Comparison of ENCODE assay signal across 8 mouse cellular contexts in genomic region chr13:21173072-21173471, GRCm38 (mm10). TPM values are rescaled to one million over a fixed set of nuclear protein-coding genes. Genes with fewer than 3 reads are reported as not detected.
DNase-seq lines count a peak whose midpoint lies in the region; ATAC-seq and TF ChIP-seq lines count a peak whose summit lies in the region.

No protein-coding gene starts in this region.

- DNase-seq in adrenal gland, postnatal 14 days = peak; percentile 94
- DNase-seq in embryonic facial prominence, embryonic 14.5 days (ENCODE audit: low spot score) = peak; percentile 97
- DNase-seq in heart, embryonic 10.5 days (ENCODE audit: low spot score) = peak; percentile 93
- peak; percentile 82 for DNase-seq in urinary bladder, postnatal 25 days (ENCODE audit: low spot score)

- H3K4me3 ChIP-seq in C2C12 (ENCODE audit: insufficient read depth, poor library complexity, severe bottlenecking) = peak overlapping the region; percentile 7
- H3K4me3 ChIP-seq in embryonic facial prominence, embryonic 14.5 days (ENCODE audit: low read depth, low read length) = peak overlapping the region; percentile 54
- peak overlapping the region; percentile 71 for H3K4me3 ChIP-seq in heart, embryonic 10.5 days
- H3K4me3 ChIP-seq in kidney, embryonic 15.5 days (replicated peaks) = peak overlapping the region; percentile 63
- peak overlapping the region; percentile 64 for H3K4me3 ChIP-seq in liver, embryonic 12.5 days
- peak overlapping the region; percentile 32 for H3K4me3 ChIP-seq in neural tube, embryonic 12.5 days

- H3K27ac ChIP-seq in embryonic facial prominence, embryonic 14.5 days (replicated peaks; ENCODE audit: low read depth, low read length) = peak overlapping the region; percentile 67
- peak overlapping the region; percentile 70 for H3K27ac ChIP-seq in heart, embryonic 10.5 days
- peak overlapping the region; percentile 77 for H3K27ac ChIP-seq in kidney, embryonic 15.5 days
- peak overlapping the region; percentile 53; the same call in 1 of the 2 replicates for H3K27ac ChIP-seq in liver, embryonic 12.5 days
- no peak overlapping the region for H3K27ac ChIP-seq in neural tube, embryonic 12.5 days

- peak overlapping the region; percentile 47 for H3K9ac ChIP-seq in embryonic facial prominence, embryonic 14.5 days (ENCODE audit: low read depth, low read length)
- peak overlapping the region; percentile 35; the same call in 1 of the 2 replicates for H3K9ac ChIP-seq in kidney, embryonic 15.5 days
- H3K9ac ChIP-seq in liver, embryonic 12.5 days = peak overlapping the region; percentile 68
- H3K9ac ChIP-seq in neural tube, embryonic 12.5 days = 0 out of 2 replicates have a peak overlapping the region, but pooled peaks have one; percentile 13

- H3K9me3 ChIP-seq in embryonic facial prominence, embryonic 14.5 days (ENCODE audit: control insufficient read depth, low read length) = no peaks in the 10 kb centered on the region
- H3K9me3 ChIP-seq in heart, embryonic 10.5 days = no peaks in the 10 kb centered on the region
- no peaks in the 10 kb centered on the region for H3K9me3 ChIP-seq in kidney, embryonic 15.5 days (replicated peaks)
- H3K9me3 ChIP-seq in liver, embryonic 12.5 days (replicated peaks) = no peaks in the 10 kb centered on the region
- no peaks in the 10 kb centered on the region for H3K9me3 ChIP-seq in neural tube, embryonic 12.5 days

- H3K36me3 ChIP-seq in C2C12 (ENCODE audit: control insufficient read depth, insufficient read depth) = no peaks in the 10 kb centered on the region
- H3K36me3 ChIP-seq in embryonic facial prominence, embryonic 14.5 days (ENCODE audit: control insufficient read depth, insufficient read depth, low read length) = no peaks in the 10 kb centered on the region
- H3K36me3 ChIP-seq in heart, embryonic 10.5 days = no peaks in the 10 kb centered on the region
- no peaks in the 10 kb centered on the region for H3K36me3 ChIP-seq in kidney, embryonic 15.5 days
- no peaks in the 10 kb centered on the region for H3K36me3 ChIP-seq in liver, embryonic 12.5 days
- no peaks in the 10 kb centered on the region for H3K36me3 ChIP-seq in neural tube, embryonic 12.5 days

- no peak for TF ChIP-seq CTCF in C2C12 (IDR thresholded peaks at IDR 0.05; ENCODE audit: control insufficient read depth, insufficient read depth, insufficient read length)

- WGBS in embryonic facial prominence, embryonic 14.5 days = under 1% methylated on average over 11 of the region's 11 CpGs
- WGBS in heart, embryonic 10.5 days = under 1% methylated on average over 11 of the region's 11 CpGs
- under 1% methylated on average over 11 of the region's 11 CpGs for WGBS in kidney, embryonic 15.5 days
- WGBS in liver, embryonic 12.5 days (ENCODE audit: insufficient replicate concordance) = under 1% methylated on average over 11 of the region's 11 CpGs
- WGBS in neural tube, embryonic 12.5 days = under 1% methylated on average over 11 of the region's 11 CpGs

- ATAC-seq in embryonic facial prominence, embryonic 14.5 days (ENCODE audit: low read depth) = peak; percentile 64
- ATAC-seq in kidney, embryonic 15.5 days (replicated peaks; ENCODE audit: low FRiP score) = peak; percentile 68
- ATAC-seq in liver, embryonic 12.5 days = no peak
- ATAC-seq in neural tube, embryonic 12.5 days (ENCODE audit: low FRiP score, low read depth) = no peak

- H3K79me3 ChIP-seq in C2C12 (ENCODE audit: low read depth) = no peaks in the 10 kb centered on the region

- no peaks in the 10 kb centered on the region for H3K27me3 ChIP-seq in C2C12 (ENCODE audit: control insufficient read depth, insufficient read depth, insufficient read length)
- no peaks in the 10 kb centered on the region for H3K27me3 ChIP-seq in embryonic facial prominence, embryonic 14.5 days (replicated peaks; ENCODE audit: control insufficient read depth, insufficient read depth, low read length)
- no peaks in the 10 kb centered on the region for H3K27me3 ChIP-seq in heart, embryonic 10.5 days (ENCODE audit: insufficient read depth, poor library complexity, severe bottlenecking)
- no peaks in the 10 kb centered on the region for H3K27me3 ChIP-seq in kidney, embryonic 15.5 days
- peaks cover 3% of the 10 kb centered on the region; the same call in 1 of the 2 replicates for H3K27me3 ChIP-seq in liver, embryonic 12.5 days (replicated peaks)
- H3K27me3 ChIP-seq in neural tube, embryonic 12.5 days (replicated peaks) = no peaks in the 10 kb centered on the region

- H3K4me1 ChIP-seq in embryonic facial prominence, embryonic 14.5 days (ENCODE audit: control insufficient read depth, insufficient read depth, low read length) = no peaks in the 10 kb centered on the region
- peaks cover 9% of the 10 kb centered on the region; the same call in 1 of the 2 replicates for H3K4me1 ChIP-seq in heart, embryonic 10.5 days
- peaks cover 26% of the 10 kb centered on the region for H3K4me1 ChIP-seq in kidney, embryonic 15.5 days
- H3K4me1 ChIP-seq in liver, embryonic 12.5 days = peaks cover 41% of the 10 kb centered on the region
- H3K4me1 ChIP-seq in neural tube, embryonic 12.5 days = peaks cover 9% of the 10 kb centered on the region

- peak overlapping the region; percentile 54 for H3ac ChIP-seq in C2C12 (ENCODE audit: control insufficient read depth, insufficient read length, low read depth)

- peak overlapping the region; percentile 97 for H3K4me2 ChIP-seq in embryonic facial prominence, embryonic 14.5 days (ENCODE audit: low read depth, low read length)
- peak overlapping the region; percentile 64 for H3K4me2 ChIP-seq in kidney, embryonic 15.5 days
- H3K4me2 ChIP-seq in liver, embryonic 12.5 days = peak overlapping the region; percentile 93
- peak overlapping the region; percentile 65 for H3K4me2 ChIP-seq in neural tube, embryonic 12.5 days (replicated peaks)

- H3K79me2 ChIP-seq in C2C12 (ENCODE audit: control insufficient read depth, insufficient read depth) = no peaks in the 10 kb centered on the region

TF ChIP-seq in C2C12, 6 proteins besides CTCF, POLR2A, EP300 and RAD21:
- TF ChIP-seq USF1 (IDR thresholded peaks at IDR 0.05; ENCODE audit: low read depth) = no peak
- peak; percentile 62 for TF ChIP-seq MYOD1 (IDR thresholded peaks at IDR 0.05; ENCODE audit: control insufficient read depth, insufficient read length, low read depth)

RNA-seq across cellular contexts. Expression of gene Trim27, which starts 6.2 kb away (rescaled TPM):
- 105 TPM for polyA plus RNA-seq in C2C12 (2012; fragmentation: generic; extraction: Trizol)
- 51.5 and 56.3 TPM in 2 replicates for total RNA-seq in adrenal gland, postnatal 14 days (2021)
- polyA plus RNA-seq in embryonic facial prominence, embryonic 14.5 days (2014; fragmentation: Nextera tagmentation; extraction: Ambion mirVana) = 111 and 127 TPM in 2 replicates
- 108 and 152 TPM in 2 replicates for polyA plus RNA-seq in heart, embryonic 10.5 days (2016; fragmentation: Nextera tagmentation; extraction: Ambion mirVana)
- polyA plus RNA-seq in kidney, embryonic 15.5 days (2015; fragmentation: Nextera tagmentation; extraction: Ambion mirVana) = 136 and 139 TPM in 2 replicates
- 129 and 132 TPM in 2 replicates for polyA plus RNA-seq in liver, embryonic 12.5 days (2016; fragmentation: Nextera tagmentation; extraction: Ambion mirVana)
- 124 and 125 TPM in 2 replicates for polyA plus RNA-seq in neural tube, embryonic 12.5 days (2016; fragmentation: Nextera tagmentation; extraction: Ambion mirVana)

RNA-seq across cellular contexts. Expression of gene Olfr1368, which starts 27.4 kb away (rescaled TPM):
- not detected for polyA plus RNA-seq in C2C12 (2012; fragmentation: generic; extraction: Trizol)
- not detected in 2 replicates for total RNA-seq in adrenal gland, postnatal 14 days (2021)
- not detected in 2 replicates for polyA plus RNA-seq in embryonic facial prominence, embryonic 14.5 days (2014; fragmentation: Nextera tagmentation; extraction: Ambion mirVana)
- polyA plus RNA-seq in heart, embryonic 10.5 days (2016; fragmentation: Nextera tagmentation; extraction: Ambion mirVana) = not detected in 2 replicates
- polyA plus RNA-seq in kidney, embryonic 15.5 days (2015; fragmentation: Nextera tagmentation; extraction: Ambion mirVana) = not detected in 2 replicates
- polyA plus RNA-seq in liver, embryonic 12.5 days (2016; fragmentation: Nextera tagmentation; extraction: Ambion mirVana) = not detected in 2 replicates
- polyA plus RNA-seq in neural tube, embryonic 12.5 days (2016; fragmentation: Nextera tagmentation; extraction: Ambion mirVana) = not detected in 2 replicates

RNA-seq across cellular contexts. Expression of gene Olfr263, which starts 43.6 kb away (rescaled TPM):
- not detected for polyA plus RNA-seq in C2C12 (2012; fragmentation: generic; extraction: Trizol)
- total RNA-seq in adrenal gland, postnatal 14 days (2021) = not detected in 2 replicates
- polyA plus RNA-seq in embryonic facial prominence, embryonic 14.5 days (2014; fragmentation: Nextera tagmentation; extraction: Ambion mirVana) = 0.18 TPM in 1 of 2 replicates, not detected in the other
- polyA plus RNA-seq in heart, embryonic 10.5 days (2016; fragmentation: Nextera tagmentation; extraction: Ambion mirVana) = not detected in 2 replicates
- not detected in 2 replicates for polyA plus RNA-seq in kidney, embryonic 15.5 days (2015; fragmentation: Nextera tagmentation; extraction: Ambion mirVana)
- polyA plus RNA-seq in liver, embryonic 12.5 days (2016; fragmentation: Nextera tagmentation; extraction: Ambion mirVana) = not detected in 2 replicates
- polyA plus RNA-seq in neural tube, embryonic 12.5 days (2016; fragmentation: Nextera tagmentation; extraction: Ambion mirVana) = not detected in 2 replicates

Comparison
In these comparisons a context has a peak if more than half of its experiments do, and no peak if none do; other contexts are left out.
1. H3K4me3 ChIP-seq: peak in every context shown above with its lines; median percentile 71 in heart, embryonic 10.5 days; 64 in liver, embryonic 12.5 days; 63 in kidney, embryonic 15.5 days; 54 in embryonic facial prominence, embryonic 14.5 days; 32 in neural tube, embryonic 12.5 days; 7 in C2C12.
2. ATAC-seq: peak in embryonic facial prominence, embryonic 14.5 days (single experiment) and kidney, embryonic 15.5 days (single experiment); none in liver, embryonic 12.5 days (single experiment) and neural tube, embryonic 12.5 days (single experiment).
3. H3K9ac ChIP-seq: peak in every context shown above with its lines; median percentile 68 in liver, embryonic 12.5 days; 47 in embryonic facial prominence, embryonic 14.5 days; 35 in kidney, embryonic 15.5 days; 13 in neural tube, embryonic 12.5 days.
4. Peak in every context shown above with its lines, with median percentiles within 50 percentile points of each other: DNase-seq and H3K4me2 ChIP-seq.